Mouse (Mus musculus) midbrain, embryonic 11.5 days (tissue): ENCODE measurements around the gene Olfr9. TPM values are rescaled to one million over a fixed set of nuclear protein-coding genes. Genes with fewer than 3 reads are reported as not detected.
"Not testable (repeated sequence)": the region's sequence is repeated elsewhere in the genome, so short reads cannot be mapped to it uniquely, and the experiment has no call there.

Experiments
- ATAC-seq: fragments of 200-750 bp; cut with Nextera tagmentation; 2 replicates; pipeline ENCODE4 v1.8.0; 2017; ENCODE audit warnings: moderate TSS enrichment, moderate library complexity; ENCODE audit not compliant: low FRiP score
- DNase-seq: peaks from one replicate; pipeline ENCODE4 v3.0.0; 2015; ENCODE audit warnings: low spot score; ENCODE audit errors: missing footprints
- H3K27ac ChIP-seq: fragments of 300-500 bp; sonication (generic); 2 replicates; pipeline ENCODE4 v1.5.1; 2014; ENCODE audit warnings: low read depth, low read length
- H3K27me3 ChIP-seq: fragments of 300-500 bp; sonication (generic); 2 replicates; pipeline ENCODE4 v1.6.1; 2014; ENCODE audit warnings: mild to moderate bottlenecking, low read length, moderate library complexity, mixed read lengths; ENCODE audit not compliant: control insufficient read depth, insufficient read depth
- H3K36me3 ChIP-seq: fragments of 300-500 bp; sonication (generic); 2 replicates; pipeline ENCODE4 v1.6.1; 2014; ENCODE audit warnings: mild to moderate bottlenecking, low read length, moderate library complexity, mixed read lengths; ENCODE audit not compliant: control insufficient read depth, insufficient read depth
- H3K4me1 ChIP-seq: fragments of 300-500 bp; sonication (generic); 2 replicates; pipeline ENCODE4 v1.6.1; 2014; ENCODE audit warnings: low read length; ENCODE audit not compliant: control insufficient read depth, insufficient read depth
- H3K4me2 ChIP-seq: fragments of 300-500 bp; sonication (generic); 2 replicates; pipeline ENCODE4 v1.6.1; 2014; ENCODE audit warnings: mild to moderate bottlenecking, moderate library complexity
- H3K4me3 ChIP-seq: fragments of 300-500 bp; sonication (generic); 2 replicates; pipeline ENCODE4 v1.5.1; 2014; ENCODE audit warnings: low read depth, low read length
- H3K9ac ChIP-seq: fragments of 300-500 bp; sonication (generic); 2 replicates; pipeline ENCODE4 v1.6.1; 2014; ENCODE audit warnings: low read length
- H3K9me3 ChIP-seq: fragments of 300-500 bp; sonication (generic); 2 replicates; pipeline ENCODE4 v1.6.1; 2016; ENCODE audit warnings: low read length; ENCODE audit not compliant: control insufficient read depth
- WGBS: fragments of 180-500 bp; shearing (Covaris S2); extraction: QIAGEN DNeasy Blood & Tissue Kit; methylation state at CpG from one replicate; pipeline ENCODE4 v1.1.7; 2014; 5-methylcytosine and 5-hydroxymethylcytosine counted together
- polyA plus RNA-seq: library from polyadenylated mRNA; unstranded; fragments of >200 nt; fragmentation: Nextera tagmentation; extraction: Ambion mirVana; gene quantifications from 2 replicates; pipeline ENCODE4 v1.2.1, GENCODE M21; 2014

The Olfr9 gene
- polyA plus RNA-seq, 1 experiment from 2014 or later: not detected

DNA sequence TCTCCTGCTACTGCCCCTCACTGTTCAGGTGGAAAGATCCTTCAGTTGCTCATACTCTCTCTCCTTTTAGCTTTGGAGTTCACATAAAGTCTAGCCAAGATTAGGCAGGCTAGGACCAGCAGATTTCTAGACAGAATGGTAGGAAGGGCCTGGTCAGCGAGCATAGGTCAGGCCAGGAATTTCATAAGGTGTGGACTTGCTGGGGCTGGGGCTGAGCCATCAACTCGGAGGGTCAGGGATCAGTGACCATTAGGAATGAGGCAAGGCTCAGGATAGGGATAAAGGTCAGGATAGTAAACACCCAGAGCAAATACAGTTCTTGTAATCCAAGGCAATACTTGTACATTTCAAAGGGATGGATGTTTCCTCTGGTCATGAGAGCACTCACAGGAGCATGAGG lies 24.3 kb upstream of the Olfr9 start:
- Histone ChIP-seq H3K4me2 (no peak overlapping the region), H3K27ac (no peak overlapping the region), H3K27me3 (no peaks in the 10 kb centered on the region), H3K4me1 (no peaks in the 10 kb centered on the region), H3K9ac (no peak overlapping the region), H3K36me3 (no peaks in the 10 kb centered on the region), H3K4me3 (no peak overlapping the region), H3K9me3 (no peaks in the 10 kb centered on the region)
- DNase-seq (no peak), ATAC-seq (no peak)
- WGBS: 68% methylated on average over 2 of the region's 2 CpGs

DNA sequence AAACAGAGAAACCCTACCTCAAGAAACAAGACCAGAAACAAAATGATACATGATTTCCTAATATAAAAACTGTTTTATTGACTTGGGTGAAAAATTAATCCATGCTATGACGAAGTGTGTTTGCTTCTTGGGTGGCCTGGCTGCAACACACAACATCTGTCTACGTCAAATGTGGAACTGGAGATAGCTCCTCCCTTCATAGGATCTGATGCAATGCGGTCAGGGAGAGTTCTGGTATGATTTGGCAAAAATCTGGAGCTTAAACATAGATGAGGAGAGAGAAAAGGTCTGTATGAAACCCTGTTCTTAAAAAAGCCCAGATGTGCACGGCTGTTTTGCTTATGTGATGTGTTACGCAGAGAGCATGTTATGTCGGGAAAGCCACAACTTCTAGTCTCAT lies 23.4 kb upstream of the Olfr9 start:
- no peak overlapping the region for H3K4me2 ChIP-seq
- H3K27me3 ChIP-seq: no peaks in the 10 kb centered on the region
- no peak overlapping the region for H3K9ac ChIP-seq
- H3K4me3 ChIP-seq: no peak overlapping the region
- 90% methylated on average over 6 of the region's 6 CpGs for WGBS
- no peak overlapping the region for H3K27ac ChIP-seq
- H3K4me1 ChIP-seq: no peaks in the 10 kb centered on the region
- DNase-seq: no peak
- no peaks in the 10 kb centered on the region for H3K36me3 ChIP-seq
- no peak for ATAC-seq
- no peaks in the 10 kb centered on the region for H3K9me3 ChIP-seq

DNA sequence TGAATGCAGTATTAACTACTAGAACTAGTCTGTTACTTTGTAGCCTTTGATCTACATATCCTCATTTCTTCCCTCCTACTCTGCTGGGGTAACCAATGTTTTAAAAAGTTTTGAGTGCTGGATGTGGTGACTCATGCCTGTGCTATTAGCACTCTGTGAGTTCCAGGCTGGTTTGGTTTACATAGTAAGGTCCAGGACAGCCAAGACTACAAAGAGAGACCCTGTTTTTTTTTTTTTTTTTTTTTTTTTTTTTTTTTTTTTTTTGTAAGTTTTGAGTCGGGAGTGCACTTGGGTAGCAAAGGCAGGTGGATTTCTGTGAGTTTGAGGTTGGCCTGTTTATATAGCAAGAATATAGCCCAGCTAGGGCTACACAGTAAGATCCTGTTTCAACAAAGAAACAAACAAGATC lies 20.9 kb upstream of the Olfr9 start:
- H3K9me3 ChIP-seq: no peaks in the 10 kb centered on the region
- H3K27me3 ChIP-seq: no peaks in the 10 kb centered on the region
- no peak for ATAC-seq

DNA sequence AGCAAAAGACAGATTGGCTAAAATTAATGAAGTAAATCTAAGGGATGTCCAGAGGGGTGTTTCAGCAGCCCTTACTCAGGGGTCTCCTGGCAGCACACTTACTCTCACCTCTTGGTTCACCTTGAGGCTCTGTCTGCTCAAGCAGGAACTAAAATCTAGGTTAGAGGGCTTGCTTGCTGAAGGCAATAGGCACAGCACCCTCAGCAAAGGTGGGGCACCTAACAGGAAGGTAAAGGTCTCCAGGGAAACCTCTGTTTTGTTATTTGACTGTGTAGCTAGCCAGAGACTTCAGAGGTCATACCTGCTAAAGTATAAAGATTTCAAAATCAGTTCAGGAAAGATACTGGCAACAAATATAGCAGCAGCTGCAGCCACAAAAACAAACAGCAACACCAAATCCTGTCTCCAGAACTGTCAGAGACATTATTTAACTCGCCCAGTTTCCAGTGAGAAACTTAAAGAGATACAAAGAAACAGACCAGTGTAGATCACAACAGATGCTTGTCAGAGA lies 18.4 kb upstream of the Olfr9 start:
- no peaks in the 10 kb centered on the region for H3K9me3 ChIP-seq

More for the DNA sequence above, 20.9 kb upstream of the Olfr9 start:
- DNase-seq: no peak
- Histone ChIP-seq H3K4me2 (no peak overlapping the region), H3K27ac (no peak overlapping the region), H3K9ac (no peak overlapping the region), H3K36me3 (no peaks in the 10 kb centered on the region), H3K4me1 (no peaks in the 10 kb centered on the region), H3K4me3 (no peak overlapping the region)
- WGBS: 50% methylated on average over 1 of the region's 1 CpGs

DNA sequence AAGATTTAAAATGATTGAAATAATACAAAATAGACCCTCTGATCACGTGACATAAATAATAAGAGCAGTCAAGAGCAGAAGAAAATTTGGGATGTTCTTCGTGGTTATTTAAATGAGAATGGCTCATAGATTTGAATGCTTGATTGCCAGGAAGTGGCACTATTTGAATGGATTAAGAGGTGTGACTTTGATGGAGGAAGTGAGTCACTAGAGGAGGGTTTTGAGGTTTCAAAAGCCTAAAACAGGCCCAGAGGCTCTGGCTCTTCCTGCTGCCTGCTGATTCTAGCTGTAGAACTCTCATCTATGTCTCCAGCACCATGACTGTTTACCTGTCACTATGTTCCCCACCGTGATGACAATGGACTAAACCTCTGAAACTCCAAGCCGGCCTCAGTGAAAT lies 16.4 kb upstream of the Olfr9 start:
- Histone ChIP-seq H3K9me3 (no peaks in the 10 kb centered on the region), H3K27ac (no peak overlapping the region), H3K9ac (no peak overlapping the region), H3K36me3 (no peaks in the 10 kb centered on the region), H3K4me3 (no peak overlapping the region), H3K4me1 (no peaks in the 10 kb centered on the region), H3K27me3 (no peaks in the 10 kb centered on the region), H3K4me2 (no peak overlapping the region)
- no peak for DNase-seq
- 77% methylated on average over 4 of the region's 4 CpGs for WGBS
- ATAC-seq: no peak

More for the DNA sequence above, 18.4 kb upstream of the Olfr9 start:
- DNase-seq: no peak
- no peaks in the 10 kb centered on the region for H3K4me1 ChIP-seq
- H3K27ac ChIP-seq: no peak overlapping the region
- no peak overlapping the region for H3K9ac ChIP-seq
- no peaks in the 10 kb centered on the region for H3K36me3 ChIP-seq
- no peak overlapping the region for H3K4me2 ChIP-seq
- no peaks in the 10 kb centered on the region for H3K27me3 ChIP-seq
- ATAC-seq: no peak
- 42% methylated on average over 1 of the region's 1 CpGs for WGBS
- H3K4me3 ChIP-seq: no peak overlapping the region

DNA sequence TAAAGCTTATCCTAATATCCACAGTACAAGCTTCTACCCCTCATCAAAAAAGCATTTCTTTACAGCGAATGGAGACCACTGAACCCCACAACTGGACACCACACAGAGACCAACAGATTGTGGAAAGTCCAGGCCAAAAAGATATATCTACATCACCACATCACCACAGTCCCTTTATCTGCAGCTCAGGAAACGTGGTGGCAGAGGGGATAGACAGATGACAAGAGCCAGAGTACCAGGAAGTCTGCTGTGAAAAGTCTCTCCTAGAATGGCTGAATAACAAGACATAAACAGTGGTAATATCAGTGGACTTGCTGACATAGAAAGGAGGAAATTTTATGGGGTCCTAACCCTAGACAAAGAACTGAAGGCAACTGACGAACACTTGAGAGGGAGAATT lies 12.8 kb upstream of the Olfr9 start:
- Histone ChIP-seq H3K4me1 (no peaks in the 10 kb centered on the region), H3K9ac (no peak overlapping the region), H3K9me3 (no peaks in the 10 kb centered on the region), H3K4me2 (no peak overlapping the region), H3K27me3 (no peaks in the 10 kb centered on the region), H3K36me3 (no peaks in the 10 kb centered on the region), H3K27ac (no peak overlapping the region), H3K4me3 (no peak overlapping the region)
- 60% methylated on average over 3 of the region's 3 CpGs for WGBS
- ATAC-seq (no peak), DNase-seq (no peak)

DNA sequence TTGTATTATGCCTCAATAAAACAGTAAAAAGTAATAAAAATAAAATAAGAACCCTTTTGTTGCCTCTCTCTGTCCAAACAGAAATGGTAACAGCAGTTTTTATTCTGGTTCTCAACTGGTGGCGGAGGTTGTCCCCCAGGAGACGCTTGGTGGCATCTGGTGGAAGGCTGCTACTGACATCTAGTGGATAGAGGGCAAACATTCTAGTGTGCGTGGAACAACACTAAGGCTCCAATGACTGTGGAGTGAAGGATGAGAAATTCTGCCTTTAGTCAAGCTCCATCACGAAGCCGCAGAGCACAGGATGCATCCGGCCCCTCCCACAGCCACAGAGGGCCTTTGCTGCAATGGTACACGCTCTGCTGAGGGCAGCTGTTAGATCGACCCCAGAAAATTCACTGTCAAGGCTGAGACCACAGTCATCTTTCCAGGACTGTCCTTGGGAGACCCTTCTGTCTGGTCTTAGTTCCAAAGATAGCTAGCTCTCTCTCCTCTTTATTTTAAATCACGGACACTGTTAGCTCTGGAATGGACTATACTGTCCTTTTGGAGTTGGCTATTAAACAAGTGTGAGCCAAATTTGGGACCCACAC lies 11.6 kb upstream of the Olfr9 start:
- no peak overlapping the region for H3K4me2 ChIP-seq
- H3K27me3 ChIP-seq: no peaks in the 10 kb centered on the region
- H3K4me3 ChIP-seq: no peak overlapping the region
- no peaks in the 10 kb centered on the region for H3K36me3 ChIP-seq
- H3K27ac ChIP-seq: no peak overlapping the region
- no peaks in the 10 kb centered on the region for H3K9me3 ChIP-seq
- no peak for DNase-seq
- H3K4me1 ChIP-seq: no peaks in the 10 kb centered on the region
- ATAC-seq: peak; percentile 84
- no peak overlapping the region for H3K9ac ChIP-seq
- WGBS: 28% methylated on average over 9 of the region's 9 CpGs

DNA sequence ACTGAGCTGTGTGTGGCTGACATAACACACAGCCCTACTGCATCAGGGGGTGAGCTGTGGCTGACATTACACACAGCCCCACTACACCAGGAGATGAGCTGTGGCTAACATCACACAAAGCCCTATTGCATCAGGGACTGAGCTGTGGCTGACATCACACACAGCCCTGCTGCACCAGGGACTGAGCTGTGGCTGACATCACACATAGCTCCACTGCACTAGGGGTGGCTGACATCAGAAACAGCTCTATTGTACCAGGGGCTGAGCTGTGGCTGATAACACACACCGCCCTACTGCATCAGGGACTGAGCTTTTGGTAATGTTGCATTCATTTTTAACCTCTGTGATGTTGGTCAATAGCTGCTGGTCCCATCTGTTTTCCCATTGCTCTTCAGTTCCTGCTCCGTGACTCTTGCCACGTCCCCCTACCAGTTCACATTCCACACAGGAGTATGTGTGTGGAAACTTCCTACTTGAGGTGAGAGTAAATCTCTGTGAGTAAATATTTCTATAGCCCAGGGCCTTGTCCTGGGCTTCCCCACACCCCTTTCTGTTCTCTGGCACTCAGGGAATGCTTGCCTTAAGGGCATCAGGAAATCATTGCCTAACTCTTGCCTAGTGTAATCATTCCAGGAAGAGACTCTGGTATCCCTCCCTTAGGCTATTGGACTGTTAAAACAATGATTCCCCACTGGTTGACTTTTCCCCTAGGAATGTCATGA lies 8.4 kb upstream of the Olfr9 start:
- no peaks in the 10 kb centered on the region for H3K27me3 ChIP-seq
- H3K9me3 ChIP-seq: no peaks in the 10 kb centered on the region
- no peak; the same call in 1 of the 2 replicates for ATAC-seq
- H3K4me3 ChIP-seq: no peak overlapping the region
- no peak for DNase-seq
- 79% methylated on average over 3 of the region's 3 CpGs for WGBS
- no peaks in the 10 kb centered on the region for H3K4me1 ChIP-seq
- H3K4me2 ChIP-seq: no peak overlapping the region
- H3K36me3 ChIP-seq: no peaks in the 10 kb centered on the region
- no peak overlapping the region for H3K27ac ChIP-seq
- no peak overlapping the region for H3K9ac ChIP-seq

DNA sequence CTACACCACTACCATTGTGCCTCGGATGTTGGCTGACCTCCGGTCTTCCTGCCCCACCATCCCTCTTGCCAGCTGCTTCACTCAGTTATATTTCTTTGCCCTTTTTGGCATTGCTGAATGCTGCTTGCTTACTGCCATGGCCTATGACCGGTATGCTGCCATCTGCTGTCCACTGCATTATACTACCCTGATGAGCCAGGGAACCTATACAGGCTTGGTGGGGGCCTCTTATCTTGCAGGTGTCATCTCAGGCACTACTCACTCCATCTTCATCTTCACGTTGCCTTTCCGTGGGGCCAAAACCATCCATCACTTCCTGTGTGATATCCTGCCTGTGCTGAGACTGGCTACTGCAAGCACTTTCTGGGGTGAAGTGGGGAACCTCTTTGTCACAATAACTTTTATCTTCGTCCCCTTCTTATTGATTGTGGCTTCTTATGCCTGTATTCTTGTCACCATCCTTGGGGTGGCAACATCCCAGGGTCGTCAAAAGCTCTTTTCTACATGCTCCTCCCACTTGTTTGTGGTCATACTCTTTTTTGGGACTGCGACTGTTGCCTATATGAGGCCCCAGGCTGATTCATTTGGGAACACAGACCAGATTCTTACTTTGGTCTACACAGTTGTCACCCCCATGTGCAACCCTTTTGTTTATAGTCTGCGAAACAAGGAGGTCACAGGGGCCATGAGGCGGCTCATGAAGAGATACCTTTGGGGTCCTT lies 1.1 kb downstream of the Olfr9 start:
- H3K4me3 ChIP-seq, H3K4me1 ChIP-seq, H3K27ac ChIP-seq, H3K9me3 ChIP-seq, H3K9ac ChIP-seq, H3K4me2 ChIP-seq, DNase-seq, H3K27me3 ChIP-seq, H3K36me3 ChIP-seq: not testable (repeated sequence)
- ATAC-seq: 0 out of 2 replicates have a peak, but pooled peaks have one; percentile 24
- 69% methylated on average over 7 of the region's 10 CpGs for WGBS
